16 mouse cellular contexts compared by ENCODE assay signal in the genomic region with DNA sequence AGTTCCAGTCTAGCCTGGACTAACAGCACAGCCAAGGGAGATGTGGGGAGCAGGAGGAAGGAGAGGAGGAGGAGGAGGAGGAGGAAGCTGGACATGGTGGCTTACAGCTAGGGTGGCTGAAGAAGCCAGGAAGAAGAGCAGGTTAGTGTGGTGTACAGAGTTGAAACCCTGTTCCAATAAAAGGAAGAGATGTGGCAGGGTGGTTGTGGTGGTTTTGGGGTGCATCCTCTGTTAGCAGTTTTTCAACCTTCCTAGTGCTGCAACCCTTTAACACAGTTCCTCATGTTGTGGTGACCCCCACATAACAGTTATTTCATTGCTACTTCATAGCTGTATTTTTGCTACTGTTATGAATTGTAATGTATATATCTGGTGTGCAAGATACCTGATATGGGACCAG. TPM values are rescaled to one million over a fixed set of nuclear protein-coding genes. Genes with fewer than 3 reads are reported as not detected.
A peak's percentile ranks its signal among the peaks of the same experiment; 100 is the strongest.
DNase-seq lines count a peak whose midpoint lies in the region; ATAC-seq and TF ChIP-seq lines count a peak whose summit lies in the region.
"Had no signal": no experiment of that assay in that cellular context is flagged by ENCODE, and none has a peak within 500 bp of the region (broad histone marks: within the 10 kb centered on the region; RNA-seq: fewer than 3 reads in every experiment).

No protein-coding gene starts in this region.

- H3K4me3 ChIP-seq in heart, embryonic 15.5 days = no peak overlapping the region
- peak overlapping the region; percentile 40; the same call in 1 of the 2 replicates for H3K4me3 ChIP-seq in G1E (ENCODE audit: low read depth, low read length)
- no peak overlapping the region for H3K4me3 ChIP-seq in liver, embryonic 16.5 days (ENCODE audit: low read depth, low read length)
- no peak overlapping the region for H3K4me3 ChIP-seq in forebrain, embryonic 10.5 days
- H3K4me3 ChIP-seq: embryonic facial prominence, embryonic 15.5 days; left cerebral cortex, adult 2 months had no signal

- H3K9ac ChIP-seq in heart, embryonic 15.5 days = no peak overlapping the region
- H3K9ac ChIP-seq in liver, embryonic 16.5 days (ENCODE audit: low read depth, low read length) = no peak overlapping the region; the same call in 1 of the 2 replicates
- H3K9ac ChIP-seq: embryonic facial prominence, embryonic 15.5 days had no signal

- H3K4me2 ChIP-seq in heart, embryonic 15.5 days = peak overlapping the region; percentile 62; the same call in 1 of the 2 replicates
- H3K4me2 ChIP-seq in liver, embryonic 16.5 days (ENCODE audit: low read depth, low read length) = 0 out of 2 replicates have a peak overlapping the region, but pooled peaks have one; percentile 3
- H3K4me2 ChIP-seq: embryonic facial prominence, embryonic 15.5 days had no signal

- H3K27me3 ChIP-seq in heart, embryonic 15.5 days = no peaks in the 10 kb centered on the region
- no peaks in the 10 kb centered on the region for H3K27me3 ChIP-seq in G1E (ENCODE audit: insufficient read depth, low read length)
- no peaks in the 10 kb centered on the region for H3K27me3 ChIP-seq in liver, embryonic 16.5 days (ENCODE audit: control insufficient read depth, insufficient read depth, low read depth, low read length)
- no peaks in the 10 kb centered on the region for H3K27me3 ChIP-seq in forebrain, embryonic 10.5 days (ENCODE audit: poor library complexity, severe bottlenecking)
- H3K27me3 ChIP-seq: embryonic facial prominence, embryonic 15.5 days had no signal

- no peak for TF ChIP-seq CTCF in G1E (IDR thresholded peaks at IDR 0.05; ENCODE audit: low read depth, low read length)

- ATAC-seq in heart, embryonic 15.5 days (replicated peaks; ENCODE audit: insufficient number of reproducible peaks, insufficient read depth, low FRiP score, low read depth) = no peak
- no peak for ATAC-seq in G1E (ENCODE audit: extremely low read depth, insufficient number of reproducible peaks, low FRiP score, poor library complexity, severe bottlenecking)
- no peak for ATAC-seq in liver, embryonic 16.5 days (ENCODE audit: low read depth)
- ATAC-seq: forebrain, embryonic 16.5 days had no signal

- no peak overlapping the region for H3K27ac ChIP-seq in heart, embryonic 15.5 days
- H3K27ac ChIP-seq in liver, embryonic 16.5 days (ENCODE audit: low read length) = no peak overlapping the region
- H3K27ac ChIP-seq in forebrain, embryonic 10.5 days = no peak overlapping the region
- H3K27ac ChIP-seq: embryonic facial prominence, embryonic 15.5 days; left cerebral cortex, adult 2 months had no signal

- H3K36me3 ChIP-seq in heart, embryonic 15.5 days = peaks cover 9% of the 10 kb centered on the region; the same call in 1 of the 2 replicates
- H3K36me3 ChIP-seq in G1E (replicated peaks) = peaks cover 45% of the 10 kb centered on the region
- peaks cover 5% of the 10 kb centered on the region for H3K36me3 ChIP-seq in liver, embryonic 16.5 days (ENCODE audit: control insufficient read depth, insufficient read depth)
- peaks cover 15% of the 10 kb centered on the region for H3K36me3 ChIP-seq in forebrain, embryonic 10.5 days (replicated peaks)

- H3K4me1 ChIP-seq in heart, embryonic 15.5 days (replicated peaks) = peaks cover 36% of the 10 kb centered on the region
- H3K4me1 ChIP-seq in G1E (ENCODE audit: insufficient read depth, low read depth, low read length) = peaks cover 46% of the 10 kb centered on the region
- H3K4me1 ChIP-seq in liver, embryonic 16.5 days (ENCODE audit: control insufficient read depth, low read depth, low read length) = peaks cover 39% of the 10 kb centered on the region
- peaks cover 28% of the 10 kb centered on the region for H3K4me1 ChIP-seq in forebrain, embryonic 10.5 days

- H3K9me3 ChIP-seq in heart, embryonic 15.5 days (replicated peaks) = no peaks in the 10 kb centered on the region
- peaks cover 4% of the 10 kb centered on the region; the same call in 1 of the 2 replicates for H3K9me3 ChIP-seq in G1E (replicated peaks)
- no peaks in the 10 kb centered on the region for H3K9me3 ChIP-seq in liver, embryonic 16.5 days (replicated peaks; ENCODE audit: control insufficient read depth, low read length)
- no peaks in the 10 kb centered on the region for H3K9me3 ChIP-seq in forebrain, embryonic 10.5 days
- H3K9me3 ChIP-seq: embryonic facial prominence, embryonic 15.5 days had no signal

- DNase-seq in heart, adult 8-10 months (ENCODE audit: low spot score) = no peak
- DNase-seq in CD4-positive helper T cell, adult 2 months (ENCODE audit: low read depth, low spot score) = peak; percentile 44
- DNase-seq in G1E (ENCODE audit: low spot score) = no peak
- no peak for DNase-seq in lung, adult 18-20 months
- no peak for DNase-seq in forebrain, embryonic 10.5 days (ENCODE audit: extremely low spot score, low spot score)
- DNase-seq: cerebellum, postnatal 36 days; kidney, adult 18-20 months; lung, postnatal 4 days; right cerebral cortex, postnatal 14 days; thymus, postnatal 36 days had no signal

RNA-seq across cellular contexts. Expression of a gene that starts 3.4 kb away (rescaled TPM):
- polyA plus RNA-seq in heart, embryonic 15.5 days (2015; fragmentation: Nextera tagmentation; extraction: Ambion mirVana) = 1,248 and 1,820 TPM in 2 replicates
- total RNA-seq in heart, adult 8-10 months (2022) = 1,000 to 10,000 TPM; 2,249 to 2,640 (median 2,421) TPM
- 88.8 and 106 TPM in 2 replicates for total RNA-seq in G1E (2014; fragmentation: Nextera tagmentation)
- 129 and 181 TPM in 2 replicates for total RNA-seq in G1E (2017)
- 455 and 528 TPM in 2 replicates for polyA plus RNA-seq in G1E (2012)
- 266 and 275 TPM in 2 replicates for polyA plus RNA-seq in liver, embryonic 16.5 days (2015; fragmentation: Nextera tagmentation; extraction: Ambion mirVana)
- 686 and 693 TPM in 2 replicates for polyA plus RNA-seq in forebrain, embryonic 10.5 days (2016; fragmentation: Nextera tagmentation; extraction: Ambion mirVana)

RNA-seq across cellular contexts. Expression of a gene that starts 12.9 kb away (rescaled TPM):
- 10.6 and 15.1 TPM in 2 replicates for polyA plus RNA-seq in heart, embryonic 15.5 days (2015; fragmentation: Nextera tagmentation; extraction: Ambion mirVana)
- 10 to 100 TPM in 3 of 4 experiments, 1 to 10 TPM in 1; 9.5 to 11.6 (median 10.8) TPM for total RNA-seq in heart, adult 8-10 months (2022)
- total RNA-seq in G1E (2014; fragmentation: Nextera tagmentation) = 8.1 and 9.5 TPM in 2 replicates
- 12.2 and 15.5 TPM in 2 replicates for total RNA-seq in G1E (2017)
- polyA plus RNA-seq in G1E (2012) = 11.3 and 16.8 TPM in 2 replicates
- 5.3 and 5.7 TPM in 2 replicates for polyA plus RNA-seq in liver, embryonic 16.5 days (2015; fragmentation: Nextera tagmentation; extraction: Ambion mirVana)
- polyA plus RNA-seq in forebrain, embryonic 10.5 days (2016; fragmentation: Nextera tagmentation; extraction: Ambion mirVana) = 17.7 and 18.7 TPM in 2 replicates

RNA-seq across cellular contexts. Expression of a gene that starts 20.6 kb away (rescaled TPM):
- 11.5 and 12.9 TPM in 2 replicates for polyA plus RNA-seq in heart, embryonic 15.5 days (2015; fragmentation: Nextera tagmentation; extraction: Ambion mirVana)
- total RNA-seq in heart, adult 8-10 months (2022) = 1 to 10 TPM; 2.0 to 3.7 (median 2.0) TPM
- total RNA-seq in G1E (2014; fragmentation: Nextera tagmentation) (10.8 and 17.4 TPM in 2 replicates), G1E (2017) (2.9 and 5.4 TPM in 2 replicates)
- 5.4 and 6.2 TPM in 2 replicates for polyA plus RNA-seq in G1E (2012)
- polyA plus RNA-seq in liver, embryonic 16.5 days (2015; fragmentation: Nextera tagmentation; extraction: Ambion mirVana) = 0.41 and 0.57 TPM in 2 replicates
- 1.2 and 1.4 TPM in 2 replicates for polyA plus RNA-seq in forebrain, embryonic 10.5 days (2016; fragmentation: Nextera tagmentation; extraction: Ambion mirVana)
- total RNA-seq: neutrophil, adult 5-6 weeks had no signal

RNA-seq across cellular contexts. Expression of a gene that starts 28.1 kb away (rescaled TPM):
- 75.2 and 80.6 TPM in 2 replicates for polyA plus RNA-seq in heart, embryonic 15.5 days (2015; fragmentation: Nextera tagmentation; extraction: Ambion mirVana)
- 100 to 1,000 TPM; 127 to 162 (median 147) TPM for total RNA-seq in heart, adult 8-10 months (2022)
- total RNA-seq in G1E (2014; fragmentation: Nextera tagmentation) = 11.1 and 12.3 TPM in 2 replicates
- total RNA-seq in G1E (2017) = 12.1 and 12.5 TPM in 2 replicates
- polyA plus RNA-seq in G1E (2012) = 2.5 and 4.4 TPM in 2 replicates
- 9.9 and 12.3 TPM in 2 replicates for polyA plus RNA-seq in liver, embryonic 16.5 days (2015; fragmentation: Nextera tagmentation; extraction: Ambion mirVana)
- 63.2 and 66.9 TPM in 2 replicates for polyA plus RNA-seq in forebrain, embryonic 10.5 days (2016; fragmentation: Nextera tagmentation; extraction: Ambion mirVana)

RNA-seq across cellular contexts. Expression of a gene that starts 36.3 kb away (rescaled TPM):
- 47.3 and 56.0 TPM in 2 replicates for polyA plus RNA-seq in heart, embryonic 15.5 days (2015; fragmentation: Nextera tagmentation; extraction: Ambion mirVana)
- 10 to 100 TPM; 25.0 to 31.1 (median 25.3) TPM for total RNA-seq in heart, adult 8-10 months (2022)
- total RNA-seq in G1E (2014; fragmentation: Nextera tagmentation) (18.0 and 26.6 TPM in 2 replicates), G1E (2017) (16.6 and 19.4 TPM in 2 replicates)
- polyA plus RNA-seq in G1E (2012) = 7.4 and 19.2 TPM in 2 replicates
- polyA plus RNA-seq in liver, embryonic 16.5 days (2015; fragmentation: Nextera tagmentation; extraction: Ambion mirVana) = 23.6 and 26.2 TPM in 2 replicates
- 51.1 and 52.8 TPM in 2 replicates for polyA plus RNA-seq in forebrain, embryonic 10.5 days (2016; fragmentation: Nextera tagmentation; extraction: Ambion mirVana)
